Mouse (Mus musculus) intestine, embryonic 16.5 days (tissue): ENCODE measurements around the gene Mpl. TPM values are rescaled to one million over a fixed set of nuclear protein-coding genes. Genes with fewer than 3 reads are reported as not detected.

Experiments used
- ATAC-seq: fragments of 200-750 bp; cut with Nextera tagmentation; 2 replicates; pipeline ENCODE4 v1.8.0; 2017; ENCODE audit warnings: moderate TSS enrichment, moderate library complexity
- H3K27ac ChIP-seq: fragments of 300-500 bp; sonication (generic); 2 replicates; pipeline ENCODE4 v1.5.1; 2014; ENCODE audit warnings: mild to moderate bottlenecking, low read length
- H3K27me3 ChIP-seq: fragments of 300-500 bp; sonication (generic); replicated peaks from 2 replicates; pipeline ENCODE4 v1.6.1; 2014; ENCODE audit warnings: low read length, control low read depth, mixed read lengths; ENCODE audit not compliant: control insufficient read depth, insufficient read depth
- H3K36me3 ChIP-seq: fragments of 300-500 bp; sonication (generic); 2 replicates; pipeline ENCODE4 v1.6.1; 2014; ENCODE audit warnings: low read length, control low read depth; ENCODE audit not compliant: control insufficient read depth, insufficient read depth
- H3K4me1 ChIP-seq: fragments of 300-500 bp; sonication (generic); 2 replicates; pipeline ENCODE4 v1.6.1; 2014; ENCODE audit warnings: low read length, control low read depth, mixed read lengths; ENCODE audit not compliant: control insufficient read depth, insufficient read depth
- H3K4me2 ChIP-seq: fragments of 300-500 bp; sonication (generic); 2 replicates; pipeline ENCODE4 v1.6.1; 2014; ENCODE audit warnings: low read depth, low read length, control low read depth
- H3K4me3 ChIP-seq: fragments of 300-500 bp; sonication (generic); 2 replicates; pipeline ENCODE4 v1.5.1; 2014; ENCODE audit warnings: mild to moderate bottlenecking, low read length
- H3K9ac ChIP-seq: fragments of 300-500 bp; sonication (generic); 2 replicates; pipeline ENCODE4 v1.6.1; 2014; ENCODE audit warnings: low read depth, low read length
- H3K9me3 ChIP-seq: fragments of 300-500 bp; sonication (generic); 2 replicates; pipeline ENCODE4 v1.6.1; 2016; ENCODE audit warnings: low read length, control low read depth; ENCODE audit not compliant: control insufficient read depth
- WGBS: fragments of 180-500 bp; shearing (Covaris S2); extraction: QIAGEN DNeasy Blood & Tissue Kit; methylation state at CpG from one replicate; pipeline ENCODE4 v1.1.7; 2014; 5-methylcytosine and 5-hydroxymethylcytosine counted together
- polyA plus RNA-seq: library from polyadenylated mRNA; unstranded; fragments of >200 nt; fragmentation: Nextera tagmentation; extraction: Ambion mirVana; gene quantifications from 2 replicates; pipeline ENCODE4 v1.2.1, GENCODE M21; 2015

Gene Mpl
- 0.11 and 0.32 TPM in 2 replicates for polyA plus RNA-seq

GRCm38 (mm10) chr4:118457345-118457975 lies at the start of gene Mpl:
Gene Mpl, minus strand, starts transcription at chr4:118457513.
- Histone ChIP-seq H3K9ac (no peak within 1 kb of the TSS), H3K4me1 (no peaks in the 10 kb centered on the region), H3K4me2 (no peak within 1 kb of the TSS), H3K27me3 (no peaks in the 10 kb centered on the region), H3K27ac (no peak within 1 kb of the TSS), H3K9me3 (no peaks in the 10 kb centered on the region), H3K4me3 (no peak within 1 kb of the TSS), H3K36me3 (no peaks in the 10 kb centered on the region)
- no peak for ATAC-seq
- 62% methylated on average over 9 of the region's 9 CpGs for WGBS

GRCm38 (mm10) chr4:118505551-118505950 lies 48.2 kb upstream of the Mpl start:
- Histone ChIP-seq H3K4me1 (peaks cover 3% of the 10 kb centered on the region; the same call in 1 of the 2 replicates), H3K27ac (no peak overlapping the region), H3K4me3 (no peak overlapping the region), H3K9me3 (no peaks in the 10 kb centered on the region), H3K36me3 (no peaks in the 10 kb centered on the region), H3K4me2 (no peak overlapping the region), H3K9ac (no peak overlapping the region), H3K27me3 (no peaks in the 10 kb centered on the region)
- peak; percentile 28; the same call in 1 of the 2 replicates for ATAC-seq
- 31% methylated on average over 3 of the region's 3 CpGs for WGBS

- H3K9me3 ChIP-seq: no peaks in the 10 kb centered on the region
- WGBS: 65% methylated on average over 9 of the region's 9 CpGs
- no peak overlapping the region for H3K9ac ChIP-seq
- no peak overlapping the region for H3K4me3 ChIP-seq
- no peaks in the 10 kb centered on the region for H3K27me3 ChIP-seq
- no peak overlapping the region for H3K4me2 ChIP-seq
- no peaks in the 10 kb centered on the region for H3K36me3 ChIP-seq
- H3K27ac ChIP-seq: no peak overlapping the region
- H3K4me1 ChIP-seq: peaks cover 2% of the 10 kb centered on the region; the same call in 1 of the 2 replicates
- no peak for ATAC-seq
Observed at GRCm38 (mm10) chr4:118500792-118501191, 43.5 kb upstream of the Mpl start.

GRCm38 (mm10) chr4:118500171-118500724 lies 42.9 kb upstream of the Mpl start:
- H3K27ac ChIP-seq: no peak overlapping the region
- no peak overlapping the region for H3K4me2 ChIP-seq
- no peaks in the 10 kb centered on the region for H3K9me3 ChIP-seq
- WGBS: 57% methylated on average over 6 of the region's 6 CpGs
- no peak for ATAC-seq
- no peaks in the 10 kb centered on the region for H3K27me3 ChIP-seq
- H3K36me3 ChIP-seq: no peaks in the 10 kb centered on the region
- H3K4me3 ChIP-seq: no peak overlapping the region
- no peak overlapping the region for H3K9ac ChIP-seq
- no peaks in the 10 kb centered on the region for H3K4me1 ChIP-seq

GRCm38 (mm10) chr4:118490461-118490860 lies 33.1 kb upstream of the Mpl start:
- 76% methylated on average over 10 of the region's 10 CpGs for WGBS
- ATAC-seq: no peak
- Histone ChIP-seq H3K9ac (no peak overlapping the region), H3K4me2 (no peak overlapping the region), H3K27me3 (no peaks in the 10 kb centered on the region), H3K4me3 (no peak overlapping the region), H3K9me3 (no peaks in the 10 kb centered on the region), H3K36me3 (no peaks in the 10 kb centered on the region), H3K4me1 (no peaks in the 10 kb centered on the region), H3K27ac (no peak overlapping the region)

- peak; percentile 71 for ATAC-seq
- Histone ChIP-seq H3K9me3 (no peaks in the 10 kb centered on the region), H3K9ac (0 out of 2 replicates have a peak within 1 kb of the TSS, but pooled peaks have one; percentile 33), H3K4me3 (peak within 1 kb of the TSS; percentile 26), H3K27ac (no peak within 1 kb of the TSS), H3K36me3 (no peaks in the 10 kb centered on the region), H3K27me3 (no peaks in the 10 kb centered on the region), H3K4me1 (no peaks in the 10 kb centered on the region), H3K4me2 (no peak within 1 kb of the TSS)
- WGBS: 79% methylated on average over 8 of the region's 8 CpGs
Observed at GRCm38 (mm10) chr4:118489717-118490132, 32.4 kb upstream of the Mpl start, which contains the start of gene Tie1. Gene Tie1, minus strand, starts transcription at chr4:118490061.

- no peak overlapping the region for H3K9ac ChIP-seq
- H3K27ac ChIP-seq: no peak overlapping the region
- no peaks in the 10 kb centered on the region for H3K4me1 ChIP-seq
- H3K27me3 ChIP-seq: no peaks in the 10 kb centered on the region
- no peaks in the 10 kb centered on the region for H3K36me3 ChIP-seq
- ATAC-seq: no peak
- no peak overlapping the region for H3K4me2 ChIP-seq
- 63% methylated on average over 15 of the region's 15 CpGs for WGBS
- H3K9me3 ChIP-seq: no peaks in the 10 kb centered on the region
- no peak overlapping the region for H3K4me3 ChIP-seq
Observed at GRCm38 (mm10) chr4:118476773-118477530, 19.6 kb upstream of the Mpl start.

- Histone ChIP-seq H3K27me3 (no peaks in the 10 kb centered on the region), H3K4me2 (no peak overlapping the region), H3K9ac (no peak overlapping the region), H3K36me3 (no peaks in the 10 kb centered on the region), H3K4me3 (no peak overlapping the region), H3K9me3 (no peaks in the 10 kb centered on the region), H3K4me1 (no peaks in the 10 kb centered on the region; the same call in 1 of the 2 replicates), H3K27ac (no peak overlapping the region)
- peak; percentile 89 for ATAC-seq
- WGBS: 76% methylated on average over 11 of the region's 11 CpGs
Observed at GRCm38 (mm10) chr4:118472687-118473086, 15.4 kb upstream of the Mpl start.

GRCm38 (mm10) chr4:118471281-118471680 lies 14.0 kb upstream of the Mpl start:
- Histone ChIP-seq H3K27ac (no peak overlapping the region), H3K9ac (no peak overlapping the region), H3K9me3 (no peaks in the 10 kb centered on the region), H3K4me3 (no peak overlapping the region), H3K36me3 (no peaks in the 10 kb centered on the region), H3K27me3 (no peaks in the 10 kb centered on the region), H3K4me1 (no peaks in the 10 kb centered on the region; the same call in 1 of the 2 replicates), H3K4me2 (no peak overlapping the region)
- ATAC-seq: no peak
- WGBS: 88% methylated on average over 6 of the region's 6 CpGs
